Mouse (Mus musculus) adrenal gland, adult (tissue): ENCODE measurements around the gene Slc16a14.
"Not testable (repeated sequence)": the region's sequence is repeated elsewhere in the genome, so short reads cannot be mapped to it uniquely, and the experiment has no call there.

Experiments used
- DNase-seq, 2 experiments: peaks; one replicate each; pipeline ENCODE4 v3.0.0; 2022 to 2023; ENCODE audit warnings: low spot score in 1 of 2; ENCODE audit not compliant: inconsistent age in 2 of 2

Gene Slc16a14

GRCm38 (mm10) chr1:84934503-84935333, at the start of gene Slc16a14:
Slc16a14 (minus strand) TSS chr1:84935134.
- peak; percentile 61 to 79 for DNase-seq

GRCm38 (mm10) chr1:84961779-84962178, 26.8 kb upstream of the Slc16a14 start:
- not testable (repeated sequence) for DNase-seq

GRCm38 (mm10) chr1:84957713-84958112, 22.8 kb upstream of the Slc16a14 start:
- DNase-seq = peak in 1 of 2 experiments; percentile 21

- peak in 1 of 2 experiments; percentile 62 for DNase-seq
Observed at GRCm38 (mm10) chr1:84956771-84957170, 21.8 kb upstream of the Slc16a14 start.

- DNase-seq = peak in 1 of 2 experiments; percentile 60
Observed at GRCm38 (mm10) chr1:84952456-84953181, 17.7 kb upstream of the Slc16a14 start.

- peak; percentile 71 to 90 for DNase-seq
Observed at GRCm38 (mm10) chr1:84951566-84951965, 16.6 kb upstream of the Slc16a14 start.

- DNase-seq = peak in 1 of 2 experiments; percentile 18
Observed at GRCm38 (mm10) chr1:84947390-84947789, 12.5 kb upstream of the Slc16a14 start.

- DNase-seq = no peak
Observed at GRCm38 (mm10) chr1:84945950-84946349, 11.0 kb upstream of the Slc16a14 start.

- DNase-seq = peak in 1 of 2 experiments; percentile 56
Observed at GRCm38 (mm10) chr1:84943549-84943948, 8.6 kb upstream of the Slc16a14 start.

GRCm38 (mm10) chr1:84942666-84943065, 7.7 kb upstream of the Slc16a14 start:
- peak; percentile 72 to 89 for DNase-seq

- no peak for DNase-seq
Observed at GRCm38 (mm10) chr1:84940322-84940721, 5.4 kb upstream of the Slc16a14 start.

- DNase-seq = no peak
Observed at GRCm38 (mm10) chr1:84939466-84939865, 4.5 kb upstream of the Slc16a14 start.

GRCm38 (mm10) chr1:84936716-84937510, 2.0 kb upstream of the Slc16a14 start:
- DNase-seq = no peak

- DNase-seq = peak; percentile 84 to 85
Observed at GRCm38 (mm10) chr1:84935668-84936067, 734 bp upstream of the Slc16a14 start.

- peak; percentile 31 to 62 for DNase-seq
Observed at GRCm38 (mm10) chr1:84934151-84934502, 807 bp downstream of the Slc16a14 start.

GRCm38 (mm10) chr1:84933472-84934150, 1.3 kb downstream of the Slc16a14 start:
- DNase-seq = peak; percentile 86 to 95

- DNase-seq = no peak
Observed at GRCm38 (mm10) chr1:84925599-84925998, 9.3 kb downstream of the Slc16a14 start.

- no peak for DNase-seq
Observed at GRCm38 (mm10) chr1:84924134-84924533, 10.8 kb downstream of the Slc16a14 start.

GRCm38 (mm10) chr1:84923432-84923831, 11.5 kb downstream of the Slc16a14 start:
- DNase-seq = no peak

- peak; percentile 51 to 56 for DNase-seq
Observed at GRCm38 (mm10) chr1:84918865-84919264, 16.1 kb downstream of the Slc16a14 start.

- DNase-seq = no peak
Observed at GRCm38 (mm10) chr1:84915010-84915409, 19.9 kb downstream of the Slc16a14 start.
